Mouse (Mus musculus) naive thymus-derived CD4-positive, alpha-beta T cell, adult 2 months (primary cell): ENCODE results near the gene Prr5l.
"Not testable (repeated sequence)": the region's sequence is repeated elsewhere in the genome, so short reads cannot be mapped to it uniquely, and the experiment has no call there.

Experiments
- DNase-seq: peaks from one replicate; pipeline ENCODE4 v3.0.0-alpha.2; 2011; ENCODE audit warnings: low read depth

Prr5l gene

DNA sequence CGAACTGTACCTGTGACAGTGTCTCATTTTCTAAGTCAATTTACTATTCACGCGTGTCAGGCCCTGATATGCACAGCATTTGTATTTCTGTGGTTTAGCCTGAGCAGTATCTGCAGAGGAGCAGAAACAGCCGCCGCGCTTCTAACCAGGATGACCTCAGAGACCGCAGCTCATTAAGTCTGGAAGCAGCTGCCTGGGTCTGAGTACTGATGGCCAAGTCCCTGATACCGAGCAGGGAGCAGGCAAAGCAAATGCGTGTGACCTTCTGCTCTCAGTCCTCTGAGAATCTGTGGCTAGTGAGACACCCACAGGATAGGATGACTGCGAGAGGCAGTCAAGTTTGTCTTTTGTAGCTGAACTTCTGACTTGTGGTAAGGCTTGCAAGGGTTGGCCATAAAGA, 120.4 kb downstream of the Prr5l start:
- peak; percentile 8 for DNase-seq

DNA sequence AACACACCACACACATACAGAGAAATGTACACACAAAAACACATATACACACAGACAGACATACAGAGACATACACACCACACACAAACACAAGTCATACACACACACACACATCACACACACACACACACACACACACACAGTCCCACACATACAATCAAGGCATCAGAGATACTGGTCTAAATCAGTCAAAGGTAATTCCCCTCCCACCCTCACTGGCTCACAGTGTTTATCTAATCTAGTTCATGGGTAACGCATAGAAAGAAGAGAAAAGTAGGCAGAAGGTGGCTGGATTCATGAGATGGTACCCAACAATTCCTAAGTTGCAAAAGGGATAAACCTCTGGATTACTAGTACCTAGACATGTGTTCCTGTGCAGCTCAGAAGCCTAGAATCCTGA, 120.9 kb downstream of the Prr5l start:
- DNase-seq, result no peak

DNA sequence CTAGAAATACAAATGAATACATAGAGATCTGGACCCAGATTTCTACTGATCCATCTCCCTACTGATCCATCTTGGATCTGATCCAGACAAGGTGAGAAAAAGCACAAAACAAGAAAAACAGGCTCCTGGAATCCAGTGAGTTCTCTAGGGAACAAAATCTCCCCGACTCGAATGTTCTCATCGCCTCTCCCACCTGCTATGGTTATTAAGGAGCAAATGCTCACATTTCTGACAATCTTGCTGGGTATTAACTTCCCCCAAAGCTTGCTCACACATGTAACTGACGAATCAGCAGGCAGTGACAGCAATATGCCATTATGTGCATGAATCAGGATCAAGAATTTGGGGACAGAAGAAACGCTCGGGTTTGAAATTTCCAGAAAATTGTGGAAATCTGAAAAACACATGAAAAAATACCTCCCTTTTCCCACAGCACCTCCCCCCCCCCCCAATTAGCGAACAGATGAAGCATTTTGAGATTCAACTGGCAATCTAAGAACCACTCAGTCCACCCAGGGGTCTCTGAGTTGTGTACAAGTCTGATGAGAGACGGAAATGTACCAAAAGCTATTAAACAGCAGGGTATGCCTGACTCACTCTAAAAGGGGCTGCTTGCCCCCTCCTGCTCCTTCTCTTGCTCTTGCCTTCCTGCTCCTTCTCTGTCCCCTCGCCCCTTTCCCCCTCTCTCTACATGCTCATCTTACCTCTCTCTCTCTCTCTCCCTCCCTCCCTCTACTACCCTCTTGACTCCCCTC, 123.1 kb downstream of the Prr5l start:
- no peak for DNase-seq

DNA sequence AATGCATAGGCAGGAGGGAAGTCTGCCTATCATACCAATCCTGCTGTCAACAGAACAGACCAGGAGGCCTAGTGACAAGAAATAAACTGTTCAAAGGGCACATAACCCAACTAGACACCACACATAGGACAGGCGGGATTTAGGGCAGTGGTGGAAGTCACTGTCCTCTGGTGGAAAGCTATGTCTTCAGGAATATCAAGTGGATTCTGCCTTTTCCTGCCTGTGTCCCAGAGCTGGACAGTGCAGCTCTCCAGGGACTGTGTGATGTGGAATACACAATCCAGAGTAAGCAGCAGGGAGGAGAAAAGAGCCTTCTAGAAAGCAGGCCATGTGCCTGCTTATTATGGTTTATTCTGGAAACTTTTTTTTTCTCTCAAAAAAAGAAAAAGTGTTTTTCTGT, 125.0 kb downstream of the Prr5l start:
- no peak for DNase-seq

GRCm38 (mm10) chr2:101756069-101756753, 126.6 kb downstream of the Prr5l start:
- peak; percentile 44 for DNase-seq

DNA sequence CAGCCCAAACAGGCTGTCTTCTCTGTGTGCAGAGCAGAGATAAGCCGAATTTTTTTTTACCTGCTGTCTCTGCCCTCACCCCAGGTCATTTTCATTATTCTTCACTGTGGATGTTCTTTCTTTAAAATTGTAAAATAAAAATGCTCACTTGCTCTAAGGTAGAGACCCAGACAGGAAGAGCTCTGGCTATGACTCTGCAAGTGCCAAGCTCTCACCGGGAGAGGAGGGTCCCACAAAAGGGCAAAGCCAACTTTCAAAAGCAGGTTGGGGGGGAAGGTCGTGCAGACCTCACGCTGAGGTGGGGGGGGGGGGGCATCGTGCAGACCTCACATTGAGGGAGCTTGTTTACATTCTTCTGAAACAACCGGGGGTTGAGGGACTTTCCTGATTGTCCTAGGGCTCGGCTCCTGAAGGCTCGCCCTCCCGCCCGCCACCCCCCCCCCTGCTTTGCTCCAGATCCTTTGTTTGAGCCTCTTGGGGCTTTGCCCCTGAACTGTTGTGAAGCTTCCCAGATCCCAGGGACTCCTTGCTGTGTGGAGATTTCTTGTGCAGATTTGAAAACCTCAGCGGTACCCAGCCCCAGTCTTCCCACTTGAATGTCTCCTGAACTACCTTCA, 127.8 kb downstream of the Prr5l start:
- DNase-seq, result peak; percentile 23

DNA sequence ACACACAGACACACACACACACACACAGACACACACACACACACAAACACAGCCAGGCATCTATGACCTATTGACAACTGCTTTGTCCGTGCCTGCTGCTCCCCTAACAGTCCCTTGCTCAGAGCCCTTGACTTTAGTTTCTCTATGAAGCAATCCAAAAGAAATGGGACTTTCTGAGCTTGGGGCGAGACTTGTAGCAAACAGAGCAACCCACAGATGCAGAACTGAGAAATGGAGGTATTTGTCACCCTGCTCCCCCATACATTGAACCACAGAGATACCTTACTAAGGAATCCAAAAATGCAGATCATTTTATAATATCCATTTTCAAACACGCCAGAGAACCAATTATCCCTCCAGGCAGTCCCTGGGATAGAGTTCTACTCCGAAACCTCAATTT, 128.4 kb downstream of the Prr5l start:
- DNase-seq, result no peak

GRCm38 (mm10) chr2:101752979-101753378, 129.8 kb downstream of the Prr5l start:
- DNase-seq, result no peak

GRCm38 (mm10) chr2:101752402-101752801, 130.4 kb downstream of the Prr5l start:
- no peak for DNase-seq

DNA sequence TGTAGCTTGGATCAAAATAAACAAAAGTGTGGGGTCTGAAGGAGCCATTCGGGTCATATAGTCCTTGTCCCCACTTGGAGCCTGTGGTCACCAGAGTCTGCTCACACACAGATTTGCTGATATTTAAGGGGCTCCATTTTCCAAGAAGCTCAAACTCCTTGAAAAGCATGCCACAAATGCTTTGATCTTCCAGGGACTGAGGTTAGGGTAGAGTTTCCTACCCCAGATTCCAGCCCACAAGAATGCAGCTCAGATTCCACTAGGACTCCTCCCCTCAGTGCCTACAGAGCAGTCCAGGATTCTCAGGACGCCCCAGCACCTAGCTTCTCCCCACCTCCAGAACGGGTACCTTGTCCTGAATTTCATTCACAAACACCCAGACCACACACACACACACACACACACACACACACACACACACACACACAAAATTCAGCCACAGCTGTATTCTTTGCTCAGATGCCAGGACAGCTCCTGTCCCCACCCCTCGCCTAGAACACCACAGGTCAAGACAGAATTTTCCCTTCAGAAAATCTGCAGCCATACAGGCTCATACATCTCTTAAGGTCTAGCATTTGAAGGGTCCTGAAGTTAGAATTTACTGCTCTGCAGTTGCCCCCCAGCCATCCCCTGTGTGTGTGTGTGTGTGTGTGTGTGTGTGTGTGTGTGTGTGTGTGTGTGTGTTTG, 131.4 kb downstream of the Prr5l start:
- no peak for DNase-seq

- no peak for DNase-seq
Measured at GRCm38 (mm10) chr2:101746537-101746936, 136.3 kb downstream of the Prr5l start.

DNA sequence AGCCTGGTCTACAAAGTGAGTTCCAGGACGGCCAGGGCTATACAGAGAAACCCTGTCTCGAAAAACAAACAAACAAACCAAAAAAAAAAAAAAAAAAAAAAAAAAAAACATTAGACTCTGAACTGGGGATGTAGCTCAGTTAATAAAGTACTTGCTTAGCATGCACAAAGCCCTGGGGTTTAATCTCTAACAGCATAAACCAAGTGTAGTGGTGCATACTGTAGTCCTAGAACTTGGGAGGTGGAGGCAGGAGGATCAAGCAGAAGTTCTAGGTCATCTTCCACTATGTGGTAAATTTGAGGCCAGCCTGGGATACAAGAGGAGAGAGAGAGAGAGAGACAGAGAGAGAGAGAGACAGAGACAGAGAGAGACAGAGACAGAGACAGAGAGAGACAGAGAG, 137.2 kb downstream of the Prr5l start:
- DNase-seq, result not testable (repeated sequence)

- no peak for DNase-seq
Measured at GRCm38 (mm10) chr2:101742072-101742860, 140.6 kb downstream of the Prr5l start.

DNA sequence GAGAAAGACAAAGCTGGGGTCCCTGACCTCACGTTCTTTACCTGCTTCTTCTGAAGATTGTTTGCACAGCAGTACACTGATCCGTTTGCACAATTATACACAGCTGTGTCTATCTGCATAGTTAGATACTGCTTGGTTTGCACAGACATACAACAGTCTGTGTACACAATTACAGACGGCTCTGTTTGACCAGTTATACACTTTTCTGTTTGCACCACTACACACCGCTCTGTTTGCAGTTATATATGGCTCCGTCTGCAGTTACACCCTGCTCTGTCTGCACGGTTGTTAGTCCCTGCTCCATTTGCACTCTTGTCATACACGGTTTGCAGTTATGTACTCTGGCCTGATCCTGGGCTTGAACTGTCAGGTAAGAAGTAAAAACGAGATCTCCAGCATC, 141.2 kb downstream of the Prr5l start:
- no peak for DNase-seq

GRCm38 (mm10) chr2:101739914-101740313, 142.9 kb downstream of the Prr5l start:
- no peak for DNase-seq

GRCm38 (mm10) chr2:101733564-101733963, 149.3 kb downstream of the Prr5l start:
- no peak for DNase-seq

GRCm38 (mm10) chr2:101732777-101733210, 150.0 kb downstream of the Prr5l start:
- DNase-seq, result peak; percentile 16

DNA sequence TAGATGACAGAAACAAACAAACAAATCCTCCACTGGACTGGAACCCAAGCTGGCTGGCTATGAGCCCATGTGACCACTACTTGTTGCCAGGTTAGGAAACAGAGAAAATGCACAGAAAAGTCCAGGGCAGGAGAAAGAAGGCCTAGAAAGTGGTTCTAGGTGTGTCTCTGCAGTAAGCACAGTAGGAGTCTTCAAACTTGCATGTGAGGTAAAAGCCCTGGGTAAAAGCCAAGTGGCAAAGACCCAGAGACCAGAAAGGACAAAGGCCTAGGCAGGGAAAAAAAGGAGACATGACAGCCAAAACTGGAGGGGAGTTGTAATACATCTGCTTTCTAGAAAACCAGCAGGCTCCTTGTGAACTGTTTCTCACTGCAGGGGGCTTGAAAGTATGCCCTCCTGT, 151.9 kb downstream of the Prr5l start:
- DNase-seq, result no peak

GRCm38 (mm10) chr2:101729472-101729871, 153.4 kb downstream of the Prr5l start:
- DNase-seq, result no peak

- DNase-seq, result no peak
Measured at GRCm38 (mm10) chr2:101727787-101728186, 155.0 kb downstream of the Prr5l start.

- no peak for DNase-seq
Measured at GRCm38 (mm10) chr2:101723333-101723881, 159.4 kb downstream of the Prr5l start.
